Mouse (Mus musculus): ENCODE results near the gene Spata13. TPM values are rescaled to one million over a fixed set of nuclear protein-coding genes. Genes with fewer than 3 reads are reported as not detected.

The Spata13 gene
- total RNA-seq, 2 experiments from 2014 or later, result 27.6 to 28.5 TPM

DNA sequence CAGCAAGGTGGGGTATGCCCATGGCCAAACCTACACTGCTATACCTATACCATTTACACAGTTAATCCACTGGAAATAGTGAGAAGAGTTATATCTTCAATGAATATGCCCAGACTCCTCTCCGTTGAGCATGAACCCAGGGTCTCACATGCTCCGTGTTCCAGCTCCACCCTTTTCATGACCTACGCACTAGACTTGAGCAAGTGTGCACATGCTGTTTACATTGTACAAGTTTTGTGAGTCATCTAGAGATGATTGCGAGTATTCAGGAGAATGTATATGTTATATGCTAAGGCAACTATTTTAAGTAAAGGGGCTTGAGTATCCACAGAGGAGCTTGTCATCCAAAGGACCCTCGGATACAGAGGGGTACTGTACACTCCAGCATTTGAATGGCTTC, 77.4 kb downstream of the Spata13 start:
- DNase-seq (ENCODE audit: extremely low spot score in 1 of 2, low spot score in 1 of 2), result no peak

DNA sequence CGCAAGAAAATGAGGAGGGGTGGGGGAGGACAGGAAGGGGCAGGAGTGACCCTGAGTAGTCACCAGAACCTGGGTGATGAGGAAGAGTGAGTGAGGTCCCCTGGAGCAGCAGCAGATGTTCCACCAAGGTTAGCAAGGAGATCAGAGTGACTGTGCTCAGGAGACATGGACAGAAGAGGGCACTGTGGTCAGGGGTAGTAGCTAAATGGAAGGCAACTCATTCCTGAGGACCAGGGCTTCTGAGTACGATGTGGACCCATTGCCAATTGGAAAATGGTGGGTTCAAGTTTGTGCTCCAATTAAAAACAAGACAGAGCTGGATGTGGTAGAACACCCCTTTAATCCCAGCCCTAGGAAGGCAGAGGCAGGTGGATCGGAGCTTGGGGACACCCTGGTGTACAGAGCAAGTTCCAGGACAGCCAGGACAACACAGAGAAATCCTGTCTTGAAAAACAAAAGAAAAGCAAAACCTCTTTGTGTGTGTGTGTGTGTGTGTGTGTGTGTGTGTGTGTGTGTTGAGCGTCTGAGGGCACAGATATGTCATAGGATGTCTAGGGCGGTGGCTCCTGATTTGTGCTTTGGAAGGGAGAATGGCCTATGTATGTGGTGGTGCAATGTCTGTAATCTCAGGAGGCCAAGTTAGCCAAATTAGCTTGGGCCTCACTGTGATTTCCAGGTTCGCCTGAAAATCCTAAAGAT, 77.9 kb downstream of the Spata13 start:
- no peak for DNase-seq (ENCODE audit: extremely low spot score in 1 of 2, low spot score in 1 of 2)

DNA sequence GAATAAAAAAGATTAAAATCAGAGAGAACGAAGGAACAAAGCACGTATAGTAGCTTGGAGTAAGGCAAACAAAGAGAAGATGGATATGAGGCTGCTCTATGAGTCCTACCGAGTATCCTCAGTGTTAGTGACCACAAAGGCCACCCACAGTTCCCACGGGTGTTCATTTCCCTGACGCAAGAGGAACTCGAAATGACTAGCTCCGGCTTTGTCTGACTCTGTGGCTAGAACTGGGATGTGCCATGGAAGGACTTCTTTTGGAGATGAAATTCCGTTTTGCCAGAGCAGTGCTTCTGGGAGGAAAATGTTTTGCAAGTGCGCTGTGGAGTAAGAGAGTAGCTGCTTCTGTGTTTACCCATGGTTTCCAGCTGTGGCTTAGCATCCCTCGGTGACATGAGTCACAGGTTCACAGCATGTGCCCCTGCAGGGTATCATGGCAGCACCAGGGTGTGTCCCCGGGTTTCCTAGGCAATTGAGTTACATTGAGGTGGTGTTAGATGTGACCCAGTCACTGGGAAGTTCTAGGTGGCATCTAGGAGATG, 78.6 kb downstream of the Spata13 start:
- no peak for DNase-seq (ENCODE audit: extremely low spot score in 1 of 2, low spot score in 1 of 2)

DNA sequence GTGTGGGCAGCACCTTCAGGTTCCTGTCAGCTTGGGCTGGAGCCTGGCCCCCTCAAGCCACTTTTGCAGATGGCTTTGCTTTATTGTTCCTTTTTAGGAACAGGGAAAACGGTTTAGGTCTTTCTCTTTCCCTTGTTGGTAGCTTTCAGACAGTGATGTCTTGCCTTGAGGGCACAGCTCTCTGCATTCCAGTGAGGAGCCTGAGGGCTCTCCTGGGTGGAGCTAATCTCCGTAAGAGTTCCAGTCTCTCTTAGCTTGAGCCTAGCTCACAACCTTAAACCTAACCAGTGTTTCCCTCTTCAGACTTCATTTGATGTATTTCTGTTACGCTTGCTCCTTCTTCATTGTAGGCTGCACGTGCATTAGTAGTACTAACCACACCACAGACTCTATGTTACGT, 81.9 kb downstream of the Spata13 start:
- no peak for DNase-seq (ENCODE audit: extremely low spot score in 1 of 2, low spot score in 1 of 2)

DNA sequence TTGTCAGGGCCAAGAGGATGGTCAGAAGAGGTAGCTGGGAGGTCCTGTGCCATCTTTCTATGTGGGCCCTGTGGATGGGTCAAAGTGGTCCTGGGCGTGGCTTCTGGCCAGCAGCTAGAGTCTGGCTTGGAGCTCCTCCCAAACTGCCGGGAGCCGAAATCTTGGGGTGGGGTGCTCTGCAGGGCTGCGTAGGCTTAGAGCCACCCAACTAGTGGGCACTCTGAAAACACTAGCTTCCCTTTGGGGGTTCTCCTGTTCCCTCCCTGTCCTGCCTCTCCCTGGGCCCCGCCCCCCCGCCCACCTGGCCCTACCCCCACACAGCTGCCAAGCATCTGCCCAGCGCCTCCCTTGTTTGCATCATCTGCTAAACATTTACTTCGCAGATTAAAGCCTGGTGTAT, 87.5 kb downstream of the Spata13 start:
- no peak for DNase-seq (ENCODE audit: extremely low spot score in 1 of 2, low spot score in 1 of 2)

DNA sequence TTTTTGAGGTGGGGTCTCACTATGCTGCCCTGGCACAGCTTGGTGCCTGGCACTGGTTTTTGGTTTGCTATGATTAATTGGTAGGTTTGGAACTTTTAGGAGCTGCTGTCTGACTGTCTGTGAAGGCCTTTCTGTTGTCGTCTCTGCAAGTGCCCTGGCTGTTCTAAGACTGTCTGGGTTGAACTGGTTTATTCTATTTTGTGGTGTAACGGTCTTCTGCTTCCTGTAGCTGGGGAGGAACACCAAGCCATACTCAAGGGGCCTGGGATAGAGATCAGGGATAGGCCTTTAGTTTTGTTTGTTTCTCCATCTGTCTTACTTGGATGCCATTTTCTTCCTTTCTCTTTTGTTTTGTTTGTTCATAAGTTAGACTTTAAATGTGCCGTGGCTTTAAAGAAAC, 88.1 kb downstream of the Spata13 start:
- DNase-seq (ENCODE audit: extremely low spot score in 1 of 2, low spot score in 1 of 2), result no peak

DNA sequence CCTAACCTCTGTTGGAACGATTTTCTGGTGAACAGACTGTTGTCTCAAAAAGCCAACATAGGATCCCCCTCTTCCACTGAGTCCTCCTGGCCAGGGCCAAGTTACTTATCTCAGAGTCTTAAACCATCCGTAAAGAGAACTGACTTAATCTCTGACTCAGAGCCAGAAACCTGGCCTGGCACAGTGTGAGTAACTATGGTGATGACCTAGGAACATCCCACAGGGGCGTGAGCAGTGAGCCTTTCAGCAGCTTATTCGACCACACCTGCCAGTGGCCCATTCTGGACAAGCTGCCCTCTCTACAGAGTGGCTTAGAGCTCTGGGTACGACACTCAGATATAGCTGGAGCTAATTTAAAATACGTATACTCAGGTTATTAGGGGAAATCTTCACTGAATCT, 92.3 kb downstream of the Spata13 start:
- no peak for DNase-seq (ENCODE audit: extremely low spot score in 1 of 2, low spot score in 1 of 2)

GRCm38 (mm10) chr14:60727130-60727529, 93.3 kb downstream of the Spata13 start:
- DNase-seq (ENCODE audit: extremely low spot score in 1 of 2, low spot score in 1 of 2), result no peak

DNA sequence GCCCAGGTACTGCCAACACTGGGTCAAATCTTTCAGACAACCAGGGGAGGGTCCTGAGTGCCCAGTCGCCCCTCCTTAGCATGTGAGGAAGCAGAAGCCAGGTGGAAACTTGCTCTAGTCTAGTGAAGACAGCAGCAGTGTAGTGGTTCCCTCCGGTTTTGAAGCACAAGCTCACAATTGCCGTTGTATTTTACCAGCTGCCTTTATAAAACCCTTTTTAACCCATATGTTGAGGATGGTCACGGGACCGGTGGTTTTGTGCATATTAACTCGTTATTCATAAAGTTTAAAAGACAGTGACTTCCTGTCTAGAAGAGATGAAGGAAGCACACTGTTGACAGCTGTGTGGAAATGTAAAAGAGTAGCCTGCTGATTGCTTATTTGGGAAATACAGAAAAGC, 98.3 kb downstream of the Spata13 start:
- DNase-seq (ENCODE audit: extremely low spot score in 1 of 2, low spot score in 1 of 2), result no peak

DNA sequence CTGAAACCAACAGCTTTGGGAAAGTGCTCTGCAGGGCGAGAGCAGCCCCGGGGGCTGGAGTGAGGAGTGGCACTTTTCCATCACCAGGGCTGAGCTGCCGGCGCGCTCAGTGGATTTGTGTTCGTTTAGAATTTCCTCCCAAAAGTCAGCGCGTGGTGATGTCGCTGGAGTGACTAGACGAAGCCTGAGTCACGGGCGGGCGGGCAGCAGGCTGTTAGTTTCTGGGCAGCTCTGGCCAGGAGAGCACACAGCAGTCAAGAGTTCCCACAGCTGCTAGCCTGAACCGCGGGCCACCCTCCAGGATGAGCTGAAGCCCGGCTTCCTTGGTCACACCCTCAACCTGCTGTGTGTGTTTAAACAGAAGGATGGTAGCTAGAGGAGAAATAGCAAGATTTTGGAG, 99.0 kb downstream of the Spata13 start:
- no peak for DNase-seq (ENCODE audit: extremely low spot score in 1 of 2, low spot score in 1 of 2)

DNA sequence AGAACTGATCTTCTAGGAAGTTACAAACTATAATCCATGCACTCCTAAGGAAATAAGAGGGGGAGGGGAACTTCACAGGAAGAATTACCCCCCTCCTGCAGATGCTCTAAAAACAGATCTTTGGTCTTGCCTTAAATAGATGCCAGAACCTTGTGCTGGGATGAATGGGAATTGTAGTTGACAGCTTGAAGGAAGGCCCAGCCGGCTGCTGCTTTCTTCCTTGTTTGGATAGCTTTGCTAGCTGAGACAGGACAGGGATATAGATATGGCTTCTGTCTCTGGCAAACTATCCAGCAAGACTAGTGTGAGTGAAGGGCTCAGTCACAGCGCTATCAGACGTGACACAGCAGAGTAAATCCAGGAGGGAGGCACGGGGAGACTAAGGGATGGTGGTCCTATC, 99.9 kb downstream of the Spata13 start:
- DNase-seq (ENCODE audit: extremely low spot score in 1 of 2, low spot score in 1 of 2), result no peak

DNA sequence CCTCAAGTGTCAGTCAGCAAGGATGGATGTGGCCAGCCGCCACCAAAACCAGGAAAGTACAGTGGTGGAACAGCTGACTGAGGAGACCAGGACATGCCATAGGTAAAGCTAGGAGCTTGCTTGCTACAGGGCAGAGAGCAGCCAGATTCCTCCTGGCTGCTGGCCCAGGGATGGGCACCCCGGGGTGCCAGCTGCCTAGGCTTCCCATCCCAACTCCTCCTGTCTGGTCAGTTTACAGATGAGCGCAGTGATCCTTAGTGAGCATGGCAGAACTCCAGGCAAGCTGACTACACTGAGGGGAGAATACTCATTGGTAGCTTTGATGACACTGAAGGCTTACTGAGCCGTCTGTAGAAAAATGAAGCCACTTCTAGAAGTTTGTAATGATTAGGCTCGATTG, 101.4 kb downstream of the Spata13 start:
- no peak for DNase-seq (ENCODE audit: extremely low spot score in 1 of 2, low spot score in 1 of 2)

DNA sequence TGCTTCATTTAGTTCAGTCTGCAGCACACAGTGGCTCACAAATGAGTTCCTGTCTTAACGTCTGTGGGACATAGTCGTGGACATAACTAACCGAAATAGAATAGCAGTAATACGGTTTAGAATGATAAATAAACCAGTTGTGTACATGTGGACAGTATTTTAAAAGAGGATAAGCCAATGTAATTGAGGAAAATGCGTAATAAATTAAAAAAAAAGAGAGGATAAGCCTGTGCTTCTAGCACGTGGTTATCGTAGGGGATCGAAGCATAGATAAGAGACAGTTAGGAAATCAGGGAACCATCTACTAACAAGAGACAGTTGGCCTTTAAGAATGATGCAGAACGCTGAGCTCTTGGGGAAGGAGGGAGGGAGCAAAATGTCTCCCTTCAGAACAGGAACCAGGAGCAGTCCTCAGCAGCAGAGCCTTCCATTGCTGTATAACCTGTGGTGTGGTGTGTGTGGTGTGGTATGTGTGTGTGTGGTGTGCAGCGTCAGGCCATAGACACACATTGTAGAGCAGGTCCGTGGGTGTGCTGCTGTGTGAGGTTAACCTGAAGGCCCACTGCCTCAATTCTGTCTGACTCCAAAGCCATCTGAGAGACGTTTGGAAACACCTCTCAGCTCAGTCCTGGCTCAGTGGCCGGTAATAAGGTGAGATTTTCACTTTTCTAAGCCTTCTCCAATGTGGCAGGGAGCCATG, 102.2 kb downstream of the Spata13 start:
- DNase-seq (ENCODE audit: extremely low spot score in 1 of 2, low spot score in 1 of 2), result no peak

DNA sequence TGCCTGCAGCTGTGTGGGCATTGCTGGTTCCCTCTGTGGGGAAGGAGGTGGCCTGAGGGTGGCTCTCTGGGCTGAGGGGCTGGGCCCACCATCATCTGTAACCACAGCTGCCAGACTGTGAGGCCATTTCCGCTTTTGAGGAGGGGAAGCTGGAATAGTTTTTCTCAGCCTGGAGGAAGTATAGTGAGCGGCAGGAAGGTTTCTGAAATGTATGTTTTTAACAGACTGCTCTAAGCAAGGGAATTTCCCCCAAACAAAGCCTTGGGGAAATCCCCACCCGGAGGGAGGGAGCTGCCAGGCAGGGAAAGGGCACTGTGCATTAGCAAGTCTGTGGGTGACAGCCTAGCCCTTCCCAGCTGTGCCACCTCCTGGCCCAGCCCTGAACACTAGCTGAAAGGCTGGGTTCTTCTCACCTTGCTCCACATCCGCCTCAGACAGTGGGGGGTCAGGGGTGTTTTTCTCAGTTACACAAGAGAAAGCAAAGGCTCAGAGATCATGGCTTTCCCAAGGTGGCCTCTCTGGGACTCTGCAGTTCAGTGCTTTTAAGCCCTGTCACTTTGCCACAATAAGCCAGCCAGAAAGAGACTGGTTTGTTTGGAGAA, 102.9 kb downstream of the Spata13 start:
- no peak for DNase-seq (ENCODE audit: extremely low spot score in 1 of 2, low spot score in 1 of 2)

- DNase-seq (ENCODE audit: extremely low spot score in 1 of 2, low spot score in 1 of 2), result no peak
Observed at GRCm38 (mm10) chr14:60737202-60737611, 103.4 kb downstream of the Spata13 start.

DNA sequence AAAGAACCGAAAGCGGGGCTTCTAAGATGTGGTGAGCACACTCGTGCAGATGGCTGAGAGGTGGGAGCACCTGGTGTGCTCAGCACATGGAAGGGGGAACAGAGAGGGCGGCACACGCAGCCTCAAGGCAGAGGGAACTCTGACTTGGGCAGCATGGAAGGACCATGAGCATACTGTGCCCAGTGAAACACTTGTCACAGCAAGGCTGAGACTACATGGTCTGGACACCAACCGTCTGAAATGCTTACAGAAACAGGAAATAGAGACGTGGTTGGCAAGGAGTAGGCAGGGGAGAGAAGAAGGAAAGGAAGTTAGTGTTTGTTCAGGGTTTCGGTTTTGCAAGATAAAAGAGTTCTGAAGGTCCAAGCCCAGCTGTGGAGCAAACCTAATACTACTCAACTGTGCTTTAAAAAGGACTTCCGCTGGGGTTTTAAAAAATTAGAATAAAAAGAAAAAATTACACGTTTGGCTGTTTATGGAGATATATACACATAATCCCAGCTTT, 104.7 kb downstream of the Spata13 start:
- DNase-seq (ENCODE audit: extremely low spot score in 1 of 2, low spot score in 1 of 2), result no peak

GRCm38 (mm10) chr14:60739155-60739554, 105.4 kb downstream of the Spata13 start:
- DNase-seq (ENCODE audit: extremely low spot score in 1 of 2, low spot score in 1 of 2), result no peak

GRCm38 (mm10) chr14:60739616-60740015, 105.8 kb downstream of the Spata13 start:
- DNase-seq (ENCODE audit: extremely low spot score in 1 of 2, low spot score in 1 of 2), result no peak

- no peak for DNase-seq (ENCODE audit: extremely low spot score in 1 of 2, low spot score in 1 of 2)
Observed at GRCm38 (mm10) chr14:60740507-60740906, 106.7 kb downstream of the Spata13 start.

- no peak for DNase-seq (ENCODE audit: extremely low spot score in 1 of 2, low spot score in 1 of 2)
Observed at GRCm38 (mm10) chr14:60741033-60741432, 107.2 kb downstream of the Spata13 start.

DNA sequence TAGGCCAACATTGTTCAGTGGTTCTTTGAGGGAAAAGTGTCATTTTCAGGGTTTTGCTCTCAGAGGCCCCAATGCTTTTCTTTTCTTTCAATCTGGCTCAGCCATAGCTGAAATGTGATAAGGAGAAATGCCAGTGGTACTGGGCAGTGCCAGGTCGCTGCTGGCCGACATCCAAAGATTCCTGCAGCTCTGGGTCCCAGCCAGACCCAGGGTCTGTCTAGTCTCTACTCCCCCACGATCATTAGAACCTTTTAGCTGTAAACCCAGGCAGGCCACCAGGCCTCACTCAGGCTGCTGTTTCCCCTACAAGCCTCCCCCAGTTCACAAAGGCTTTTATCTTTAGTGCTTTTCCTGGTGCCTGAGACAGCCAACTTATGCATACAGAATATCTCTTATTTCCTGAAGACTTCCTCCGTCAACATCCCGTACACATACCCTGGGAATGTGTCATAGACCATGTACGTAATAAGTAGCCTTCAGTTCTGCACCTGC, 107.7 kb downstream of the Spata13 start:
- no peak for DNase-seq (ENCODE audit: extremely low spot score in 1 of 2, low spot score in 1 of 2)

Data from layer of hippocampus, postnatal 25 days (tissue).